ENCODE assay signal across 25 mouse cellular contexts in genomic region chr4:83269614-83270013, GRCm38 (mm10). TPM values are rescaled to one million over a fixed set of nuclear protein-coding genes. Genes with fewer than 3 reads are reported as not detected.
DNase-seq lines count a peak whose midpoint lies in the region; ATAC-seq lines count a peak whose summit lies in the region.
"Had no signal": no experiment of that assay in that cellular context is flagged by ENCODE, and none has a peak within 500 bp of the region (broad histone marks: within the 10 kb centered on the region; RNA-seq: fewer than 3 reads in every experiment).

No protein-coding gene starts in this region.

- H3K4me2 ChIP-seq in heart, embryonic 11.5 days, result no peak overlapping the region
- H3K4me2 ChIP-seq: intestine, embryonic 15.5 days; liver, embryonic 15.5 days; midbrain, embryonic 12.5 days had no signal

- peak; percentile 44 for ATAC-seq in megakaryocyte progenitor cell, adult 5-6 weeks (replicated peaks; ENCODE audit: poor library complexity)
- no peak for ATAC-seq in heart, embryonic 11.5 days (replicated peaks; ENCODE audit: insufficient number of reproducible peaks, low FRiP score, low TSS enrichment)
- ATAC-seq: forebrain, embryonic 16.5 days; hindbrain, embryonic 16.5 days; intestine, embryonic 15.5 days; Patski had no signal

- DNase-seq in lung, postnatal 36 days, result peak; percentile 49
- DNase-seq in lung, postnatal 14 days, result no peak
- DNase-seq in adipocyte (ENCODE audit: low spot score), result peak; percentile 42
- no peak for DNase-seq in gastrocnemius, postnatal 14 days
- no peak for DNase-seq in layer of hippocampus, postnatal 14 days (ENCODE audit: low spot score in 2 of 2)
- DNase-seq: adrenal gland, adult 8-10 months; cerebellum, adult 2 months; cerebellum, postnatal 36 days; gastrocnemius, postnatal 36 days; kidney, adult 8-10 months; kidney, postnatal 10 days; liver; right cerebral cortex, postnatal 25 days; thymus, postnatal 25 days had no signal

- H3K9me3 ChIP-seq in heart, embryonic 11.5 days (replicated peaks; ENCODE audit: control insufficient read depth, low read length), result no peaks in the 10 kb centered on the region
- H3K9me3 ChIP-seq: hindbrain, embryonic 10.5 days; intestine, embryonic 15.5 days; limb, embryonic 10.5 days; liver, embryonic 15.5 days; midbrain, embryonic 12.5 days had no signal

- no peaks in the 10 kb centered on the region for H3K27me3 ChIP-seq in heart, embryonic 11.5 days (ENCODE audit: control insufficient read depth, insufficient read depth, low read length)
- H3K27me3 ChIP-seq: intestine, embryonic 15.5 days; liver, embryonic 15.5 days; midbrain, embryonic 12.5 days; Patski had no signal

- H3K27ac ChIP-seq in heart, embryonic 11.5 days (ENCODE audit: low read depth, low read length), result no peak overlapping the region
- H3K27ac ChIP-seq: hindbrain, embryonic 10.5 days; intestine, embryonic 15.5 days; limb, embryonic 10.5 days; liver, embryonic 15.5 days; macrophage; midbrain, embryonic 12.5 days had no signal

- no peaks in the 10 kb centered on the region for H3K4me1 ChIP-seq in heart, embryonic 11.5 days (ENCODE audit: control insufficient read depth, insufficient read depth, low read length)
- H3K4me1 ChIP-seq: intestine, embryonic 15.5 days; midbrain, embryonic 12.5 days had no signal

- no peak overlapping the region for H3K4me3 ChIP-seq in heart, embryonic 11.5 days (ENCODE audit: low read depth, low read length)
- H3K4me3 ChIP-seq: hindbrain, embryonic 10.5 days; intestine, embryonic 15.5 days; limb, embryonic 10.5 days; liver, embryonic 15.5 days; midbrain, embryonic 12.5 days had no signal

- H3K36me3 ChIP-seq in heart, embryonic 11.5 days (ENCODE audit: control insufficient read depth, insufficient read depth, low read length), result no peaks in the 10 kb centered on the region
- H3K36me3 ChIP-seq: hindbrain, embryonic 10.5 days; intestine, embryonic 15.5 days; limb, embryonic 10.5 days; liver, embryonic 15.5 days; midbrain, embryonic 12.5 days had no signal

- WGBS in heart, embryonic 11.5 days (ENCODE audit: insufficient replicate concordance), result 72% methylated on average over 6 of the region's 6 CpGs

- H3K9ac ChIP-seq in heart, embryonic 11.5 days (ENCODE audit: low read depth, low read length), result no peak overlapping the region
- H3K9ac ChIP-seq: intestine, embryonic 15.5 days; liver, embryonic 15.5 days; midbrain, embryonic 12.5 days had no signal

- intact Hi-C loops in gastrocnemius, postnatal 14 days (cut with DNase I; ENCODE audit: low total_unique reads), result no loop called here

RNA-seq across cellular contexts. Expression of gene Ttc39b, which starts 54.4 kb away (rescaled TPM):
- total RNA-seq in megakaryocyte progenitor cell, adult 5-6 weeks (2015), result 1.9 and 2.9 TPM in 2 replicates
- 1.00 and 3.3 TPM in 2 replicates for total RNA-seq in megakaryocyte progenitor cell, adult 5-6 weeks (2017)
- polyA plus RNA-seq in heart, embryonic 11.5 days (2014; fragmentation: Nextera tagmentation; extraction: Ambion mirVana), result 2.3 and 2.9 TPM in 2 replicates
- 1 to 10 TPM; 5.7 to 6.2 TPM for total RNA-seq in gastrocnemius, postnatal 14 days (2021)
- 10 to 100 TPM; 32.5 TPM for total RNA-seq in layer of hippocampus, postnatal 14 days (2021)

Comparison
In these comparisons a context has a peak if more than half of its experiments do, and no peak if none do; other contexts are left out.
1. DNase-seq: peak in lung, postnatal 36 days (single experiment) and adipocyte (single experiment); none in lung, postnatal 14 days (single experiment), gastrocnemius, postnatal 14 days (single experiment) and layer of hippocampus, postnatal 14 days (0 of 2).
2. RNA of gene Ttc39b, which starts 54.4 kb away (total RNA-seq): 32.5 TPM in layer of hippocampus, postnatal 14 days; 5.7 to 6.2 TPM in gastrocnemius, postnatal 14 days and 1.00 to 3.3 TPM in megakaryocyte progenitor cell, adult 5-6 weeks; every median in the first group is over 4 times any median in the second.